Mouse (Mus musculus): Measurements from ENCODE around the gene Aox2. TPM values are rescaled to one million over a fixed set of nuclear protein-coding genes. Genes with fewer than 3 reads are reported as not detected.

The Aox2 gene
- polyA plus RNA-seq, 1 experiment: 0.03 TPM

DNA sequence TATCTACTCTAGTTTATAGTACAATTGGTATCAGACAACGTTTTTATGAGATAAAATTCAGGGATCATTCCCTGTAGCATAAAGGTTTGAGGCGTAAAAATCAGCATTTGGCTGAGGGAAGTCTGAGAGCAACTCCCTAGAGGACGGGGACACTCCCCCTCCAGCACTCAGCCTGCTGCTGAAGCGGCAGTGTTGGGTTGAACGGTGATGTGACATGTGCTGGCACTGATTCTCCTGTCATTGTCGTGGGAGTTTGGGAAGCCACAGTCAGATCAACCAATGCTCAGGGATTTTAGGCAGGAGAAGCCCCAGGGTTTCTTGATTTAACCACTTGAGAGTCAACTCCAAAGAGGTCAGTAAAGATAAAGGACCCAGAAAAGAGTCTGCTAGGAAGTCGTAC is 6.4 kb downstream of the Aox2 start:
- TF ChIP-seq POLR2A (IDR thresholded peaks at IDR 0.05; ENCODE audit: low read depth, low read length): no peak
- no peak for TF ChIP-seq CTCF (conservative IDR thresholded peaks at IDR 0.05; ENCODE audit: insufficient read depth, insufficient read length, low read depth, low read length)
- no peak overlapping the region for H3K27ac ChIP-seq (ENCODE audit: insufficient read depth, low read depth, low read length)
- 37% methylated on average over 7 of the region's 7 CpGs for WGBS
- H3K4me3 ChIP-seq (ENCODE audit: insufficient read depth, low read depth, low read length): no peak overlapping the region
- no peaks in the 10 kb centered on the region for H3K36me3 ChIP-seq (ENCODE audit: control insufficient read depth, insufficient read depth, low read length)
- H3K4me1 ChIP-seq (ENCODE audit: control insufficient read depth, insufficient read depth, low read length): no peaks in the 10 kb centered on the region
- no peak for DNase-seq
- no peaks in the 10 kb centered on the region for H3K27me3 ChIP-seq (replicated peaks; ENCODE audit: control insufficient read depth, insufficient read depth, low read length)

DNA sequence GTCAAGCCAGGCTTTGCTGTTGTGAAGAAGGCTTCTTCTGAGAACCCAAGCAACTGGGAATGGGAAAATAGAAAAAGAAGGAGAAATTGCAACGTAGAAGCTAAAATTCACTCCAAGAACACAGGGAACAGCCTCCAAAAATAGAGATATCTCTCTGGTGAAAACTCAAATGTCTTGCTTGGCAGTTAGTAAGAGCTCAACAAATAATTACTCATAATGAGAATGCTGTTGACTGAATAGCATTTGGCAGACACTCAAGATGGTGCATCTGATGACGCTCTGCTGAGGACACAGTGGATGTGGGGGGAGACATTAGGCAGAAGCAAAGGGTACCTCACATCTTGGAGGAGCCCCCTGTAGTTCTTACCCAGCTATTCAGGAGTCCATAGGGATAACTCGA is 10.0 kb downstream of the Aox2 start:
- no peak overlapping the region for H3K4me3 ChIP-seq (ENCODE audit: insufficient read depth, low read depth, low read length)
- DNase-seq: no peak
- TF ChIP-seq CTCF (conservative IDR thresholded peaks at IDR 0.05; ENCODE audit: insufficient read depth, insufficient read length, low read depth, low read length) (no peak), POLR2A (IDR thresholded peaks at IDR 0.05; ENCODE audit: low read depth, low read length) (no peak)
- no peaks in the 10 kb centered on the region for H3K27me3 ChIP-seq (replicated peaks; ENCODE audit: control insufficient read depth, insufficient read depth, low read length)
- no peaks in the 10 kb centered on the region for H3K4me1 ChIP-seq (ENCODE audit: control insufficient read depth, insufficient read depth, low read length)
- H3K27ac ChIP-seq (ENCODE audit: insufficient read depth, low read depth, low read length): no peak overlapping the region
- 86% methylated on average over 3 of the region's 3 CpGs for WGBS
- no peaks in the 10 kb centered on the region for H3K36me3 ChIP-seq (ENCODE audit: control insufficient read depth, insufficient read depth, low read length)

DNA sequence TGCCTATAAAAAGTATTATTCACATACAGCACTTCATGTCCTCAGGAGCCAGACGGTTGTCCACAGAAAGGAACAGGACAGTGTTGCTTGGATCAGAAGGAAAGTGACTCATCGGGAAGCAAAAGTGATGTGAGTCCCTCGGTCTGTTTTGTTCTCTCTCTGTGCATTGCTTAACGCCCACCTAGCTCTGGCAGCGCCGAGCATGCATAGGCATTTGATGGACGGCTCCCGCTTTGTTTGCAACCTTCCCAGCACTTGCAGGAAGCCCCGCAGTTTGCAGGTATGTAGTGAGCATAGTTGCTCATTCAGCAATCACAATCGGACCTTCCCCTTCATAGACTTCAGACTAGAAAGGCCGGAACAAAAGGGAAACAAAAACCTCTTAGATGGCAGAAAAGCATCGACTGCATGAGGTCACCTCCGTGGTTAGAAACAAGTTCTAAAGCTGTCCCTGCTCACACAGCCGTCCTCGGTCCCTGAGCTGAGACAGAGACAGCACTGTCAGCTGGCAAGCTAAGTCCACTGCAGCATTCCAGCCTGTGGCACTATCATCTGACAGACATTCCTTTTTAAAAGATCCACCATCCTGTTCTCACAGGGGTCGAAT is 11.8 kb downstream of the Aox2 start:
- WGBS: 50% methylated on average over 16 of the region's 16 CpGs
- Histone ChIP-seq H3K36me3 (ENCODE audit: control insufficient read depth, insufficient read depth, low read length) (no peaks in the 10 kb centered on the region), H3K27ac (ENCODE audit: insufficient read depth, low read depth, low read length) (no peak overlapping the region), H3K27me3 (replicated peaks; ENCODE audit: control insufficient read depth, insufficient read depth, low read length) (no peaks in the 10 kb centered on the region), H3K4me3 (ENCODE audit: insufficient read depth, low read depth, low read length) (no peak overlapping the region), H3K4me1 (ENCODE audit: control insufficient read depth, insufficient read depth, low read length) (no peaks in the 10 kb centered on the region)
- no peak for DNase-seq
- TF ChIP-seq POLR2A (IDR thresholded peaks at IDR 0.05; ENCODE audit: low read depth, low read length) (no peak), CTCF (conservative IDR thresholded peaks at IDR 0.05; ENCODE audit: insufficient read depth, insufficient read length, low read depth, low read length) (no peak)

DNA sequence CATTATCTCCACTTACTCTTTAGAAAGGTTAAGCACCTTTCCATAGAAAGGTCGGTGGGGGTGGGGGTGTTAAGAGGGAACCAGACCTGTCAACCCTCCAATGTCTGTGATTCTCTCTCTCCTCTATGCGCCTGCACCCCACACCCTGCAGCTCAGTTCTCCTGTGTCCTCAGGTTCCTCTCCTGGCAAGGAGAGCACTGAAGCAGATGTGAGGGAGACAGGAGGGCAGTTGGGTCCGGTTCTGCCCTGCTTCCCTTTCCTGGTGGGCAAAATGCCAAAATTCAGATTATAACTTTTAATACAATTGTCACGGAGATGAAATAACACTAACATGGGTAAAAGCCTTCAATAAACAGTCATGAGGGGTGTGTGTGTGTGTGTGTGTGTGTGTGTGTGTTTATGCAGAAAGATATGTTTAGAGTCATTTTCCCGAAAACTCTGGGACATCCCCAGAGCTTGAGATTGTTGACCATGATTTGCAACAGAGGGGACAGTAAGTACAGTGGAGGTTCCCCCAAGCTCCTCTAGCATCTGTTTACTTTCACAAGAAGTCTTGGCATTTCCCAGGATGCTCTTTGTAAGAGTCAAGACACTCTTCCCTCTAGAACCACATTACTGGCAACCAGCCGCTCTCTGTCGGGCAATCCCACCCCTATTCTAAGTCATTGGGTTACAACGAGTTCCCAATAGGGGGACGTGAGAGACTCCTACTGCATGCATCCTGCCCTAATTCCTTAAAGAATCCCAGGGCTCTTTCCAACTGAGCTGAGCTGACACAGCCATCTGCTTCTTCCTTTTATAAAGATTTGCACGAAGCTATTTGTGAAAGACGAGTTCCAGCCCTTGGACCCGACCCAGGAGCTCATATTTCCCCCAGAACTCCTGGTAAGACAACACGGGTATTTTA is 13.5 kb downstream of the Aox2 start:
- DNase-seq: no peak
- WGBS: 39% methylated on average over 13 of the region's 13 CpGs
- no peak overlapping the region for H3K27ac ChIP-seq (ENCODE audit: insufficient read depth, low read depth, low read length)

DNA sequence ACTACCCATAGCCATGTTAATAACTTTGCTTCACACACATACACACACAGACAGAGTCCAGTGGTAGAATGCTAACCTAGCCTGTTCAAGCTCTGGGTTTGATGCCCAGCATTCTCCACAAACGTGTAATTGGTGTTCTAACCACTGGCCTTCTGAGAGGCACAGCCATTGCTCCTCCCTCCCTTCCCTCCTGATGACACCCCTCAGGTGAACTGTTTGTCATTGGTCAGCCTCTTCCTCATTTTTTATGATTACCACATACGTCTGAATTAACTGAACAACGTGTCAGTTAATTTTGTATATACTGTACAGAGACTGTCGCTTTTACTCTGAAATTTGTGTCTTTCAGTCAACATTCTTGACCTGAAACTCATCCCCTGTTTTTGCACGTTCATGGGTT is 16.6 kb downstream of the Aox2 start:
- 87% methylated on average over 5 of the region's 5 CpGs for WGBS
- H3K36me3 ChIP-seq (ENCODE audit: control insufficient read depth, insufficient read depth, low read length): no peaks in the 10 kb centered on the region

More for the DNA sequence above, 13.5 kb downstream of the Aox2 start:
- no peak for TF ChIP-seq POLR2A (IDR thresholded peaks at IDR 0.05; ENCODE audit: low read depth, low read length)
- no peak for TF ChIP-seq CTCF (conservative IDR thresholded peaks at IDR 0.05; ENCODE audit: insufficient read depth, insufficient read length, low read depth, low read length)
- Histone ChIP-seq H3K4me3 (ENCODE audit: insufficient read depth, low read depth, low read length) (no peak overlapping the region), H3K27me3 (replicated peaks; ENCODE audit: control insufficient read depth, insufficient read depth, low read length) (no peaks in the 10 kb centered on the region), H3K4me1 (ENCODE audit: control insufficient read depth, insufficient read depth, low read length) (no peaks in the 10 kb centered on the region), H3K36me3 (ENCODE audit: control insufficient read depth, insufficient read depth, low read length) (no peaks in the 10 kb centered on the region)

DNA sequence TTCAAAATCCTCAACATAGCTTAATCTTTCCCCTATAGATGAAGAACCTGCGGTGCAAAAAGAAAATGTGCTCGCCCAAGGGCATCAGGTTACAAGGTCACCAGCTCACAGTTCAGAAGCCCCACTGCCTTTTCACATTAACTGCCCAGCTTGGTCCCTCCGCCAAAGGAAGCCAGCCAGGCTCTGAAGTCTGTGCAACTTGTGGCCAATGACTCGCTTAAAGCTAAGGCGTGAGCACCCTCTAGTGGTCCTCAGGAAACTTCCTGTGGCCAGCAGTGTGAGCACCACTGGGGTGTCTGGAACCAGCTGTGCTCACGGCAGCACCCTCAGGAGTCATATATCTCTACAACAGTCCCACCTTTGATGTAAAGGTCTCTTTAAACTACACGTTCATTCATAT is 18.2 kb downstream of the Aox2 start:
- H3K27ac ChIP-seq (ENCODE audit: insufficient read depth, low read depth, low read length): no peak overlapping the region
- no peaks in the 10 kb centered on the region for H3K36me3 ChIP-seq (ENCODE audit: control insufficient read depth, insufficient read depth, low read length)
- no peaks in the 10 kb centered on the region for H3K27me3 ChIP-seq (replicated peaks; ENCODE audit: control insufficient read depth, insufficient read depth, low read length)
- 7% methylated on average over 7 of the region's 7 CpGs for WGBS
- TF ChIP-seq POLR2A (IDR thresholded peaks at IDR 0.05; ENCODE audit: low read depth, low read length) (no peak), CTCF (conservative IDR thresholded peaks at IDR 0.05; ENCODE audit: insufficient read depth, insufficient read length, low read depth, low read length) (peak; percentile 96)
- no peak overlapping the region for H3K4me3 ChIP-seq (ENCODE audit: insufficient read depth, low read depth, low read length)
- peak; percentile 75 for DNase-seq
- H3K4me1 ChIP-seq (ENCODE audit: control insufficient read depth, insufficient read depth, low read length): no peaks in the 10 kb centered on the region

More for the DNA sequence above, 16.6 kb downstream of the Aox2 start:
- Histone ChIP-seq H3K27ac (ENCODE audit: insufficient read depth, low read depth, low read length) (no peak overlapping the region), H3K27me3 (replicated peaks; ENCODE audit: control insufficient read depth, insufficient read depth, low read length) (no peaks in the 10 kb centered on the region), H3K4me1 (ENCODE audit: control insufficient read depth, insufficient read depth, low read length) (no peaks in the 10 kb centered on the region), H3K4me3 (ENCODE audit: insufficient read depth, low read depth, low read length) (no peak overlapping the region)
- DNase-seq: no peak
- TF ChIP-seq CTCF (conservative IDR thresholded peaks at IDR 0.05; ENCODE audit: insufficient read depth, insufficient read length, low read depth, low read length) (no peak), POLR2A (IDR thresholded peaks at IDR 0.05; ENCODE audit: low read depth, low read length) (no peak)

DNA sequence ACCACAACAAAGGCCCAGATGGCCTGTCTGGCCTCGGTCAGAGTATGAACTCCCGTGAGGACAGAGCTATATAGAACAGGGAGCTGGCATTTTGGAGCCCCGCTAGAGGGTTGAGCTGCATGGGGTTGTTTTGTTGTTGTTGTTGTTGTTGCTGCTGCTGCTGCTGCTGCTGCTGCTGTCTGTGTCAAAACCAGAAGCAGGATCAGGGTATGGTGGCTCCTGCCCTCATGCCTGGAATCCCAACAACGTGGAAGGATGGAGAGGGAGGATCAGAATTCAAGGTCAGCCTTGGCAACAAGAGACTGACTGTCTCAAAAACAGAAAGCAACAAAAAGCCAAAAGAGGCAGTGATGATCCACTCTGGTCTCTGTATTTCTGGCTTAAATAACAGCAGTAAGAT is 18.7 kb downstream of the Aox2 start:
- no peak for DNase-seq

More for the DNA sequence above, 18.7 kb downstream of the Aox2 start:
- 62% methylated on average over 4 of the region's 4 CpGs for WGBS
- Histone ChIP-seq H3K4me1 (ENCODE audit: control insufficient read depth, insufficient read depth, low read length) (no peaks in the 10 kb centered on the region), H3K27ac (ENCODE audit: insufficient read depth, low read depth, low read length) (no peak overlapping the region), H3K4me3 (ENCODE audit: insufficient read depth, low read depth, low read length) (no peak overlapping the region), H3K27me3 (replicated peaks; ENCODE audit: control insufficient read depth, insufficient read depth, low read length) (no peaks in the 10 kb centered on the region), H3K36me3 (ENCODE audit: control insufficient read depth, insufficient read depth, low read length) (no peaks in the 10 kb centered on the region)
- TF ChIP-seq POLR2A (IDR thresholded peaks at IDR 0.05; ENCODE audit: low read depth, low read length) (no peak), CTCF (conservative IDR thresholded peaks at IDR 0.05; ENCODE audit: insufficient read depth, insufficient read length, low read depth, low read length) (no peak)

Data from kidney, adult 2 months (tissue).